Mouse (Mus musculus): ENCODE measurements at regions not wholly inside any gene's neighbourhood (a gene's known extent, or its start where the extent isn't known, plus 50 kb on each side); places are given as distances from the start of the nearest gene placed in this dataset.
A peak's percentile ranks its signal among the peaks of the same experiment; 100 is the strongest.

GRCm38 (mm10) chr14:74352286-74352685, 288.4 kb upstream of the Htr2a start:
- ATAC-seq (replicated peaks; ENCODE audit: poor library complexity), result 0 out of 2 replicates have a peak, but pooled peaks have one; percentile 37

GRCm38 (mm10) chr14:74358730-74359444, 281.8 kb upstream of the Htr2a start:
- no peak for ATAC-seq (replicated peaks; ENCODE audit: poor library complexity)

- no peak for ATAC-seq (replicated peaks; ENCODE audit: poor library complexity)
Observed at GRCm38 (mm10) chr14:74359663-74360552, 280.7 kb upstream of the Htr2a start.

GRCm38 (mm10) chr14:74384481-74384880, 256.2 kb upstream of the Htr2a start:
- no peak for ATAC-seq (replicated peaks; ENCODE audit: poor library complexity)

- ATAC-seq (replicated peaks; ENCODE audit: poor library complexity), result no peak
Observed at GRCm38 (mm10) chr14:74392419-74392818, 248.2 kb upstream of the Htr2a start.

- no peak for ATAC-seq (replicated peaks; ENCODE audit: poor library complexity)
Observed at GRCm38 (mm10) chr14:74397202-74397601, 243.4 kb upstream of the Htr2a start.

GRCm38 (mm10) chr14:74409441-74409840, 231.2 kb upstream of the Htr2a start:
- no peak for ATAC-seq (replicated peaks; ENCODE audit: poor library complexity)

- peak; percentile 72 for ATAC-seq (replicated peaks; ENCODE audit: poor library complexity)
Observed at GRCm38 (mm10) chr14:74428226-74428625, 212.4 kb upstream of the Htr2a start.

- ATAC-seq (replicated peaks; ENCODE audit: poor library complexity), result no peak
Observed at GRCm38 (mm10) chr14:74464027-74464682, 176.5 kb upstream of the Htr2a start.

GRCm38 (mm10) chr14:74495504-74495903, 145.1 kb upstream of the Htr2a start:
- no peak for ATAC-seq (replicated peaks; ENCODE audit: poor library complexity)

- no peak for ATAC-seq (replicated peaks; ENCODE audit: poor library complexity)
Observed at GRCm38 (mm10) chr14:74511521-74511920, 129.1 kb upstream of the Htr2a start.

- peak; percentile 85 for ATAC-seq (replicated peaks; ENCODE audit: poor library complexity)
Observed at GRCm38 (mm10) chr14:74516451-74516850, 124.2 kb upstream of the Htr2a start.

GRCm38 (mm10) chr14:74519531-74519930, 121.1 kb upstream of the Htr2a start:
- no peak for ATAC-seq (replicated peaks; ENCODE audit: poor library complexity)

GRCm38 (mm10) chr14:74521669-74522068, 119.0 kb upstream of the Htr2a start:
- peak; percentile 50 for ATAC-seq (replicated peaks; ENCODE audit: poor library complexity)

GRCm38 (mm10) chr14:74527246-74527645, 113.4 kb upstream of the Htr2a start:
- no peak for ATAC-seq (replicated peaks; ENCODE audit: poor library complexity)

GRCm38 (mm10) chr14:74529368-74529951, 111.2 kb upstream of the Htr2a start:
- no peak for ATAC-seq (replicated peaks; ENCODE audit: poor library complexity)

- ATAC-seq (replicated peaks; ENCODE audit: poor library complexity), result no peak
Observed at GRCm38 (mm10) chr14:74538187-74538586, 102.5 kb upstream of the Htr2a start.

- ATAC-seq (replicated peaks; ENCODE audit: poor library complexity), result no peak
Observed at GRCm38 (mm10) chr14:74544028-74544427, 96.6 kb upstream of the Htr2a start.

- ATAC-seq (replicated peaks; ENCODE audit: poor library complexity), result no peak
Observed at GRCm38 (mm10) chr14:74551091-74551490, 89.5 kb upstream of the Htr2a start.

- no peak for ATAC-seq (replicated peaks; ENCODE audit: poor library complexity)
Observed at GRCm38 (mm10) chr14:74553636-74554035, 87.0 kb upstream of the Htr2a start.

- ATAC-seq (replicated peaks; ENCODE audit: poor library complexity), result no peak
Observed at GRCm38 (mm10) chr14:74558359-74558758, 82.3 kb upstream of the Htr2a start.
